14 mouse cellular contexts compared by ENCODE assay signal in the genomic region with DNA sequence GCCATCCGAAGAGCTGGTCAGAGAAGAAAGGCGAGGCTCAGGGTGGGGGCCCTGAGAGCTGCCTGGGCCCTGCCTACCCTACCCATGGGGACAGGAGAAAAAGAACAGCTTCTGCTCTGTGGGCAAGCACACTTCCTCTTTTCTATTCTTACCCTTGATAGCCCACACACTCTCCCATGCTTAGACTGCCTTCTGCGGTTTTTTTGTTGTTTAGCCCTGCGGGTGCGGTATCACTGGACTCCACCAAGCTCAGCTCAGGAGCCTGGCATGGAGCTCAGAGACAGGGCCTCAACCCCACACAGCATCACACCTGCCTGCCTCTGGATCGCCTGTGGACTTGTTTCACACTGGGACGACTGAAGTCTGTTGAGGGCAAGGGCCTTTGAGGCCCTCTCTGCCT. TPM values are rescaled to one million over a fixed set of nuclear protein-coding genes. Genes with fewer than 3 reads are reported as not detected.
DNase-seq lines count a peak whose midpoint lies in the region; ATAC-seq and TF ChIP-seq lines count a peak whose summit lies in the region.
"Had no signal": no experiment of that assay in that cellular context is flagged by ENCODE, and none has a peak within 500 bp of the region (broad histone marks: within the 10 kb centered on the region; RNA-seq: fewer than 3 reads in every experiment).

No protein-coding gene starts in this region.

- ATAC-seq in G1E (ENCODE audit: extremely low read depth, insufficient number of reproducible peaks, low FRiP score, poor library complexity, severe bottlenecking), result peak; percentile 84
- peak; percentile 78 for ATAC-seq in neutrophil, adult 5-6 weeks (ENCODE audit: extremely low read depth, insufficient number of reproducible peaks, low FRiP score, poor library complexity, severe bottlenecking)
- ATAC-seq: hindbrain, embryonic 16.5 days had no signal

- no peak for DNase-seq in left cerebral cortex, adult 2 months (ENCODE audit: extremely low spot score in 1 of 2, low spot score in 2 of 2)
- no peak for DNase-seq in left cerebral cortex, postnatal 10 days (ENCODE audit: extremely low spot score in 1 of 2, low spot score in 2 of 2)
- DNase-seq in G1E (ENCODE audit: low spot score), result peak; percentile 76
- peak; percentile 19 for DNase-seq in liver, adult 2 months (ENCODE audit: extremely low read depth, low read depth, low spot score)
- DNase-seq in adrenal gland, postnatal 10 days, result no peak
- no peak for DNase-seq in limb, embryonic 10.5 days (ENCODE audit: low spot score)
- no peak for DNase-seq in kidney, adult 11 months
- DNase-seq: adrenal gland, postnatal 25 days; cerebellum, postnatal 36 days; thymus, adult 2 months had no signal

- no peaks in the 10 kb centered on the region for H3K79me2 ChIP-seq in liver, adult 2 months (ENCODE audit: control insufficient read depth, insufficient read depth, low read length)

- H3K27ac ChIP-seq in left cerebral cortex, adult 2 months, result peak overlapping the region; percentile 53
- no peak overlapping the region for H3K27ac ChIP-seq in liver, adult 2 months (replicated peaks; ENCODE audit: insufficient read depth, low read depth, low read length)
- no peak overlapping the region for H3K27ac ChIP-seq in limb, embryonic 10.5 days
- H3K27ac ChIP-seq: heart, adult 2 months had no signal

- H3K27me3 ChIP-seq in G1E (ENCODE audit: insufficient read depth, low read length), result peaks cover 14% of the 10 kb centered on the region; the same call in 1 of the 2 replicates
- H3K27me3 ChIP-seq in liver, adult 2 months (ENCODE audit: control insufficient read depth, insufficient read depth, low read length), result no peaks in the 10 kb centered on the region
- peaks cover 1% of the 10 kb centered on the region for H3K27me3 ChIP-seq in limb, embryonic 10.5 days (ENCODE audit: low read depth, poor library complexity, severe bottlenecking)

- no peaks in the 10 kb centered on the region for H3K9me3 ChIP-seq in G1E (replicated peaks)
- H3K9me3 ChIP-seq in limb, embryonic 10.5 days (replicated peaks), result no peaks in the 10 kb centered on the region

- peaks cover 57% of the 10 kb centered on the region for H3K4me1 ChIP-seq in G1E (ENCODE audit: insufficient read depth, low read depth, low read length)
- no peaks in the 10 kb centered on the region for H3K4me1 ChIP-seq in liver, adult 2 months (ENCODE audit: control insufficient read depth, insufficient read depth, low read length)
- H3K4me1 ChIP-seq in limb, embryonic 10.5 days, result peaks cover 16% of the 10 kb centered on the region

- peaks cover 56% of the 10 kb centered on the region for H3K36me3 ChIP-seq in G1E (replicated peaks)
- H3K36me3 ChIP-seq in liver, adult 2 months (ENCODE audit: control insufficient read depth, insufficient read depth, low read length), result peaks cover 26% of the 10 kb centered on the region
- H3K36me3 ChIP-seq in limb, embryonic 10.5 days, result peaks cover 67% of the 10 kb centered on the region

- H3K9ac ChIP-seq in liver, adult 2 months (ENCODE audit: low read depth, low read length), result no peak overlapping the region

- no peak overlapping the region for H3K4me3 ChIP-seq in left cerebral cortex, adult 2 months
- peak overlapping the region; percentile 44; the same call in 1 of the 2 replicates for H3K4me3 ChIP-seq in G1E (ENCODE audit: low read depth, low read length)
- no peak overlapping the region for H3K4me3 ChIP-seq in liver, adult 2 months (ENCODE audit: insufficient read depth, low read depth, low read length)
- H3K4me3 ChIP-seq in limb, embryonic 10.5 days, result no peak overlapping the region
- H3K4me3 ChIP-seq: heart, adult 2 months had no signal

- intact Hi-C loops in left cerebral cortex, adult 2 months (cut with DNase I), result no loop called here
- intact Hi-C loops in left cerebral cortex, postnatal 10 days (cut with DNase I), result no loop called here

- WGBS in liver, adult 2 months, result 83% methylated on average over 7 of the region's 7 CpGs
- WGBS in limb, embryonic 10.5 days, result 93% methylated on average over 7 of the region's 7 CpGs

- no peak for TF ChIP-seq CTCF in left cerebral cortex, adult 2 months (IDR thresholded peaks at IDR 0.05)
- TF ChIP-seq CTCF in G1E (IDR thresholded peaks at IDR 0.05; ENCODE audit: low read depth, low read length), result no peak
- TF ChIP-seq CTCF in liver, adult 2 months (IDR thresholded peaks at IDR 0.05; ENCODE audit: low read depth, low read length), result no peak

- no peak for TF ChIP-seq POLR2A in liver, adult 2 months (IDR thresholded peaks at IDR 0.05; ENCODE audit: extremely low read depth, insufficient read depth, low read length)

RNA-seq across cellular contexts. Expression of gene Calhm2, which starts 4.9 kb away (rescaled TPM):
- total RNA-seq in left cerebral cortex, adult 2 months (2021), result 1 to 10 TPM; 8.1 to 8.2 TPM
- 1 to 10 TPM; 3.0 to 4.3 TPM for total RNA-seq in left cerebral cortex, postnatal 10 days (2021)
- total RNA-seq in G1E (2014; fragmentation: Nextera tagmentation), result not detected in 2 replicates
- total RNA-seq in G1E (2017), result 0.17 and 0.44 TPM in 2 replicates
- polyA plus RNA-seq in G1E (2012), result 0.07 and 0.08 TPM in 2 replicates
- total RNA-seq in liver, adult 2 months (2014; rRNA removed), result 1.5 and 2.6 TPM in 2 replicates
- 1.3 and 2.0 TPM in 2 replicates for polyA plus RNA-seq in liver, adult 2 months (2012; rRNA removed)
- total RNA-seq in neutrophil, adult 5-6 weeks (2017), result 46.8 and 51.0 TPM in 2 replicates
- total RNA-seq in adrenal gland, postnatal 10 days (2021), result 1 to 10 TPM; 3.5 to 4.9 TPM
- 2.8 and 3.7 TPM in 2 replicates for polyA plus RNA-seq in limb, embryonic 10.5 days (2016; fragmentation: Nextera tagmentation; extraction: Ambion mirVana)

RNA-seq across cellular contexts. Expression of gene Calhm1, which starts 10.9 kb away (rescaled TPM):
- not detected for total RNA-seq in left cerebral cortex, adult 2 months (2021)
- not detected for total RNA-seq in left cerebral cortex, postnatal 10 days (2021)
- total RNA-seq in G1E (2014; fragmentation: Nextera tagmentation) (not detected in 2 replicates), G1E (2017) (not detected in 2 replicates)
- polyA plus RNA-seq in G1E (2012), result not detected in 2 replicates
- total RNA-seq in liver, adult 2 months (2014; rRNA removed), result not detected in 2 replicates
- not detected in 2 replicates for polyA plus RNA-seq in liver, adult 2 months (2012; rRNA removed)
- not detected in 2 replicates for total RNA-seq in neutrophil, adult 5-6 weeks (2017)
- total RNA-seq in adrenal gland, postnatal 10 days (2021), result not detected
- polyA plus RNA-seq in limb, embryonic 10.5 days (2016; fragmentation: Nextera tagmentation; extraction: Ambion mirVana), result not detected in 2 replicates
- total RNA-seq: adrenal gland, postnatal 25 days; heart, adult 2 months had no signal
- polyA plus RNA-seq: heart, adult 2 months; hindbrain, embryonic 16.5 days; limb, embryonic 14.5 days; thymus, adult 2 months had no signal

RNA-seq across cellular contexts. Expression of gene Calhm3, which starts 24.4 kb away (rescaled TPM):
- total RNA-seq in left cerebral cortex, adult 2 months (2021), result not detected
- not detected for total RNA-seq in left cerebral cortex, postnatal 10 days (2021)
- total RNA-seq in G1E (2014; fragmentation: Nextera tagmentation) (not detected in 2 replicates), G1E (2017) (0.16 TPM in 1 of 2 replicates, not detected in the other)
- polyA plus RNA-seq in G1E (2012), result not detected in 2 replicates
- total RNA-seq in liver, adult 2 months (2014; rRNA removed), result not detected in 2 replicates
- not detected in 2 replicates for polyA plus RNA-seq in liver, adult 2 months (2012; rRNA removed)
- not detected in 2 replicates for total RNA-seq in neutrophil, adult 5-6 weeks (2017)
- total RNA-seq in adrenal gland, postnatal 10 days (2021), result not detected
- not detected in 2 replicates for polyA plus RNA-seq in limb, embryonic 10.5 days (2016; fragmentation: Nextera tagmentation; extraction: Ambion mirVana)
- total RNA-seq: adrenal gland, postnatal 25 days; heart, adult 2 months had no signal
- polyA plus RNA-seq: heart, adult 2 months; hindbrain, embryonic 16.5 days; limb, embryonic 14.5 days had no signal

RNA-seq across cellular contexts. Expression of gene Pdcd11, which starts 42.6 kb away (rescaled TPM):
- 10 to 100 TPM; 15.6 to 16.4 TPM for total RNA-seq in left cerebral cortex, adult 2 months (2021)
- 10 to 100 TPM; 14.2 to 14.8 TPM for total RNA-seq in left cerebral cortex, postnatal 10 days (2021)
- total RNA-seq in G1E (2014; fragmentation: Nextera tagmentation) (27.2 and 27.5 TPM in 2 replicates), G1E (2017) (29.3 and 30.9 TPM in 2 replicates)
- polyA plus RNA-seq in G1E (2012), result 32.9 and 37.5 TPM in 2 replicates
- total RNA-seq in liver, adult 2 months (2014; rRNA removed), result 7.1 and 8.3 TPM in 2 replicates
- 4.4 and 6.1 TPM in 2 replicates for polyA plus RNA-seq in liver, adult 2 months (2012; rRNA removed)
- total RNA-seq in neutrophil, adult 5-6 weeks (2017), result 19.6 and 23.2 TPM in 2 replicates
- 10 to 100 TPM; 18.9 to 20.5 TPM for total RNA-seq in adrenal gland, postnatal 10 days (2021)
- polyA plus RNA-seq in limb, embryonic 10.5 days (2016; fragmentation: Nextera tagmentation; extraction: Ambion mirVana), result 13.8 and 14.5 TPM in 2 replicates

RNA-seq across cellular contexts. Expression of gene Usmg5, which starts 42.7 kb away (rescaled TPM):
- total RNA-seq in left cerebral cortex, adult 2 months (2021), result 100 to 1,000 TPM; 682 to 687 TPM
- 100 to 1,000 TPM; 816 to 827 TPM for total RNA-seq in left cerebral cortex, postnatal 10 days (2021)
- total RNA-seq in G1E (2014; fragmentation: Nextera tagmentation), result 144 and 195 TPM in 2 replicates
- total RNA-seq in G1E (2017), result 1,057 and 1,170 TPM in 2 replicates
- 15.0 and 27.1 TPM in 2 replicates for polyA plus RNA-seq in G1E (2012)
- total RNA-seq in liver, adult 2 months (2014; rRNA removed), result 264 and 266 TPM in 2 replicates
- polyA plus RNA-seq in liver, adult 2 months (2012; rRNA removed), result 125 and 171 TPM in 2 replicates
- total RNA-seq in neutrophil, adult 5-6 weeks (2017), result 103 and 125 TPM in 2 replicates
- total RNA-seq in adrenal gland, postnatal 10 days (2021), result 1,000 to 10,000 TPM; 1,198 to 1,276 TPM
- 1,161 and 1,186 TPM in 2 replicates for polyA plus RNA-seq in limb, embryonic 10.5 days (2016; fragmentation: Nextera tagmentation; extraction: Ambion mirVana)

Comparison
In these comparisons a context has a peak if more than half of its experiments do, and no peak if none do; other contexts are left out.
1. DNase-seq: peak in G1E (single experiment) and liver, adult 2 months (single experiment); none in left cerebral cortex, adult 2 months (0 of 2), left cerebral cortex, postnatal 10 days (0 of 2), adrenal gland, postnatal 10 days (single experiment), limb, embryonic 10.5 days (single experiment) and kidney, adult 11 months (single experiment).